Mouse (Mus musculus): ENCODE data around the gene Ankrd44. TPM values are rescaled to one million over a fixed set of nuclear protein-coding genes. Genes with fewer than 3 reads are reported as not detected.
"Not testable (repeated sequence)": the region's sequence is repeated elsewhere in the genome, so short reads cannot be mapped to it uniquely, and the experiment has no call there.

The Ankrd44 gene
- polyA plus RNA-seq, 1 experiment: 2.2 TPM

DNA sequence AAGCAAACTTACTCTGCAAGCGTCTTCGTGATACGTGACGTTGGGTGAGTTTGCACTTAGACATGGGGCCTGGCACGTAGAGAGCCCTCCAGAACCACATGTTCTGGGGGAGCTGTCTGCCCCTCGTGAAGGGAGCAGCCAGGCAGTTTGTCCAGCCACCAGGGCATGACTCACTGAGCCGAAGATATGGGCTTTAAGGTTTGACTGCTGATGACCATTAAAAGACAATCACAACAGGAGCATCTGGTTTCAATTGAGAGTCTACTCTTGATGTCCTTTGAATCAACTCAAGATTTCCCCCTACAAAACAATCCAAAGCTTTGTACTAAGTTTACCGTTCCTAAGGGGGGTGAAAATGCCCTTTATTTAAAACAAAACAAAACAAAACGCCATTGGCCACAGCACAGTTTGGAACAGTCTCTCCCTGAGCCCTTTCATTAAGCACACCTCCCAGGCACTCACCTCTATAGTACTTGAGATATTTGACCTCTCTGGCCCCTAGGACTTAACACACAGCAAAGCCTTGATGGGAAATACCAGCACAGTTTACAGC lies 34.5 kb upstream of the Ankrd44 start:
- no peaks in the 10 kb centered on the region for H3K79me2 ChIP-seq (ENCODE audit: control insufficient read depth, insufficient read depth)
- no peaks in the 10 kb centered on the region for H3K79me3 ChIP-seq (ENCODE audit: low read depth)
- H3K27me3 ChIP-seq (ENCODE audit: control insufficient read depth, insufficient read depth, insufficient read length): no peaks in the 10 kb centered on the region
- no peaks in the 10 kb centered on the region for H3K36me3 ChIP-seq (ENCODE audit: control insufficient read depth, insufficient read depth)
- H3K4me3 ChIP-seq (ENCODE audit: insufficient read depth, poor library complexity, severe bottlenecking): no peak overlapping the region
- no peak overlapping the region for H3ac ChIP-seq (ENCODE audit: control insufficient read depth, insufficient read length, low read depth)
- TF ChIP-seq USF1 (IDR thresholded peaks at IDR 0.05; ENCODE audit: low read depth) (no peak), MAX (IDR thresholded peaks at IDR 0.05) (no peak), MYOG (IDR thresholded peaks at IDR 0.05; ENCODE audit: control insufficient read depth, extremely low read depth, insufficient read length) (no peak), CEBPB (IDR thresholded peaks at IDR 0.05; ENCODE audit: low read depth) (no peak), FOSL1 (IDR thresholded peaks at IDR 0.05; ENCODE audit: insufficient read depth, low read length, poor library complexity, severe bottlenecking) (no peak), CTCF (IDR thresholded peaks at IDR 0.05; ENCODE audit: control insufficient read depth, insufficient read depth, insufficient read length) (no peak), MYOD1 (IDR thresholded peaks at IDR 0.05; ENCODE audit: control insufficient read depth, insufficient read length, low read depth) (no peak)

DNA sequence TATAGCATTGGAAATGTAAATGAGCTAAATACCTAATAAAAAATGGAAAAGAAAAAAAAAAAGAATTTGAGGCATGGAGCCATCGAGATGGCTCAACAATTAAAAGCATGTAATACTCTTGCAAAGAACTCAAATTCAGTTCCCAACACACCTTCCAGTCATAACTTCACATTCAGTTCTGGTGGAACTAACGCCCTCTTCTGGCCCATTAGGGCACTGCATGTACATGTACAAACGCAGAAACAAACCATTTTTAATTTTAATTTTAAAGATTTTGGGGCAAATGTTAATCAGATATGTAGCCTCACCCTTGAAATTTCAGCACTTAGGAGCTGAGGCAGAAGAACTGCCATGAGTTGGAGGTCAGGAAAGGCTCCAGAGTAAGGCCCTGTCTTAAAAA lies 32.3 kb upstream of the Ankrd44 start:
- TF ChIP-seq MYOD1 (IDR thresholded peaks at IDR 0.05; ENCODE audit: control insufficient read depth, insufficient read length, low read depth) (no peak), CEBPB (IDR thresholded peaks at IDR 0.05; ENCODE audit: low read depth) (no peak), USF1 (IDR thresholded peaks at IDR 0.05; ENCODE audit: low read depth) (no peak), MYOG (IDR thresholded peaks at IDR 0.05; ENCODE audit: control insufficient read depth, extremely low read depth, insufficient read length) (no peak), CTCF (IDR thresholded peaks at IDR 0.05; ENCODE audit: control insufficient read depth, insufficient read depth, insufficient read length) (no peak), FOSL1 (IDR thresholded peaks at IDR 0.05; ENCODE audit: insufficient read depth, low read length, poor library complexity, severe bottlenecking) (no peak), MAX (IDR thresholded peaks at IDR 0.05) (no peak)
- no peaks in the 10 kb centered on the region for H3K79me3 ChIP-seq (ENCODE audit: low read depth)
- H3K79me2 ChIP-seq (ENCODE audit: control insufficient read depth, insufficient read depth): no peaks in the 10 kb centered on the region

GRCm38 (mm10) chr1:54956995-54957394 lies 30.8 kb upstream of the Ankrd44 start:
- not testable (repeated sequence) for H3K4me3 ChIP-seq (ENCODE audit: insufficient read depth, poor library complexity, severe bottlenecking); H3K36me3 ChIP-seq (ENCODE audit: control insufficient read depth, insufficient read depth); H3K27me3 ChIP-seq (ENCODE audit: control insufficient read depth, insufficient read depth, insufficient read length); H3K79me2 ChIP-seq (ENCODE audit: control insufficient read depth, insufficient read depth); H3ac ChIP-seq (ENCODE audit: control insufficient read depth, insufficient read length, low read depth); H3K79me3 ChIP-seq (ENCODE audit: low read depth)

More for the DNA sequence above, 32.3 kb upstream of the Ankrd44 start:
- H3K36me3 ChIP-seq (ENCODE audit: control insufficient read depth, insufficient read depth): no peaks in the 10 kb centered on the region
- H3ac ChIP-seq (ENCODE audit: control insufficient read depth, insufficient read length, low read depth): no peak overlapping the region
- no peaks in the 10 kb centered on the region for H3K27me3 ChIP-seq (ENCODE audit: control insufficient read depth, insufficient read depth, insufficient read length)
- H3K4me3 ChIP-seq (ENCODE audit: insufficient read depth, poor library complexity, severe bottlenecking): no peak overlapping the region

GRCm38 (mm10) chr1:54954856-54955255 lies 28.7 kb upstream of the Ankrd44 start:
- TF ChIP-seq MYOD1 (IDR thresholded peaks at IDR 0.05; ENCODE audit: control insufficient read depth, insufficient read length, low read depth) (no peak), MAX (IDR thresholded peaks at IDR 0.05) (no peak), CEBPB (IDR thresholded peaks at IDR 0.05; ENCODE audit: low read depth) (no peak), MYOG (IDR thresholded peaks at IDR 0.05; ENCODE audit: control insufficient read depth, extremely low read depth, insufficient read length) (no peak), USF1 (IDR thresholded peaks at IDR 0.05; ENCODE audit: low read depth) (no peak), FOSL1 (IDR thresholded peaks at IDR 0.05; ENCODE audit: insufficient read depth, low read length, poor library complexity, severe bottlenecking) (no peak), CTCF (IDR thresholded peaks at IDR 0.05; ENCODE audit: control insufficient read depth, insufficient read depth, insufficient read length) (no peak)
- Histone ChIP-seq H3K79me2 (ENCODE audit: control insufficient read depth, insufficient read depth) (no peaks in the 10 kb centered on the region), H3K36me3 (ENCODE audit: control insufficient read depth, insufficient read depth) (no peaks in the 10 kb centered on the region), H3K27me3 (ENCODE audit: control insufficient read depth, insufficient read depth, insufficient read length) (no peaks in the 10 kb centered on the region), H3ac (ENCODE audit: control insufficient read depth, insufficient read length, low read depth) (no peak overlapping the region), H3K79me3 (ENCODE audit: low read depth) (no peaks in the 10 kb centered on the region), H3K4me3 (ENCODE audit: insufficient read depth, poor library complexity, severe bottlenecking) (no peak overlapping the region)

DNA sequence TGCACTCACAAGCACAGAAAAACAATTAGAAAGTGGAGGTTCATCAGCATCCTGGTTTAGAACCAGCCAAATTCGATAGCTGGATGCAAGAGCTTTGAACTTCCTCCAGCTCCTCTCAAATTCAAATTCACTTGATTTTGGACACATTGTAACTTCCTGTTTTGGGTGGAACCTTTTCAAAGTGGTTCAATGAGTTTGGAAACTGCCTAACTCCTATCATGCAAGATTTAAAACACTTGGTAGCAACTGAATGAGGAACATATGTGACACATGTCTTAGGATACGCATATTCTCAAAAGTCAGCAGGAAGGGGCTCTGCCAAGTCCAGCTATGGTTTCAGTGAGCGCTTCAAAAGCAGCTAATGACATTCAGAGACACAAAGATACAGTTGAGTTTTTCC lies 18.5 kb upstream of the Ankrd44 start:
- H3K4me3 ChIP-seq (ENCODE audit: insufficient read depth, poor library complexity, severe bottlenecking): no peak overlapping the region
- H3K79me2 ChIP-seq (ENCODE audit: control insufficient read depth, insufficient read depth): no peaks in the 10 kb centered on the region
- no peak overlapping the region for H3ac ChIP-seq (ENCODE audit: control insufficient read depth, insufficient read length, low read depth)
- H3K79me3 ChIP-seq (ENCODE audit: low read depth): no peaks in the 10 kb centered on the region
- no peak for TF ChIP-seq MAX (IDR thresholded peaks at IDR 0.05)
- no peak for TF ChIP-seq CEBPB (IDR thresholded peaks at IDR 0.05; ENCODE audit: low read depth)
- no peak for TF ChIP-seq MYOD1 (IDR thresholded peaks at IDR 0.05; ENCODE audit: control insufficient read depth, insufficient read length, low read depth)
- TF ChIP-seq MYOG (IDR thresholded peaks at IDR 0.05; ENCODE audit: control insufficient read depth, extremely low read depth, insufficient read length): no peak
- TF ChIP-seq FOSL1 (IDR thresholded peaks at IDR 0.05; ENCODE audit: insufficient read depth, low read length, poor library complexity, severe bottlenecking): no peak
- no peak for TF ChIP-seq USF1 (IDR thresholded peaks at IDR 0.05; ENCODE audit: low read depth)
- TF ChIP-seq CTCF (IDR thresholded peaks at IDR 0.05; ENCODE audit: control insufficient read depth, insufficient read depth, insufficient read length): no peak
- H3K36me3 ChIP-seq (ENCODE audit: control insufficient read depth, insufficient read depth): no peaks in the 10 kb centered on the region
- no peaks in the 10 kb centered on the region for H3K27me3 ChIP-seq (ENCODE audit: control insufficient read depth, insufficient read depth, insufficient read length)

DNA sequence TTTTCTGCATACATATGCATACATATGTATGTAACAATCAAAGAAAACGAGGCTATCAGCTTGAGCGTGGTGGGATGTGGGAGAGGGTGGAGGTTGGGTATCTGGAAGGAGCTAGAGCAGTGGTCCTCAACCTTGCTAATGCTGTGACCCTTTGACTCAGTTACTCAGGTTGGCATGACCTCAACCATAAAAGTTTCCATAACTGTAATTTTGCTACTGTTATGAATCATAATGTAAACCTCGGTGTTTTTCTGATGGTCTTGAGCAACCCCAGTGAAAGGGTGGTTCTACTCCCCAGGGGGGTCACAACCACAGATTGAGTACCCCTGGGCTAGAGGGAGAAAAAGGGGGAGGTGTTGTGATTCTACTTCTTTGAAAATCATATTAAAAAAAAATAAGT lies 9.3 kb upstream of the Ankrd44 start:
- Histone ChIP-seq H3K36me3 (ENCODE audit: control insufficient read depth, insufficient read depth) (no peaks in the 10 kb centered on the region), H3ac (ENCODE audit: control insufficient read depth, insufficient read length, low read depth) (no peak overlapping the region), H3K4me3 (ENCODE audit: insufficient read depth, poor library complexity, severe bottlenecking) (no peak overlapping the region), H3K27me3 (ENCODE audit: control insufficient read depth, insufficient read depth, insufficient read length) (no peaks in the 10 kb centered on the region), H3K79me3 (ENCODE audit: low read depth) (no peaks in the 10 kb centered on the region), H3K79me2 (ENCODE audit: control insufficient read depth, insufficient read depth) (no peaks in the 10 kb centered on the region)
- TF ChIP-seq CTCF (IDR thresholded peaks at IDR 0.05; ENCODE audit: control insufficient read depth, insufficient read depth, insufficient read length) (no peak), MAX (IDR thresholded peaks at IDR 0.05) (no peak), MYOD1 (IDR thresholded peaks at IDR 0.05; ENCODE audit: control insufficient read depth, insufficient read length, low read depth) (no peak), FOSL1 (IDR thresholded peaks at IDR 0.05; ENCODE audit: insufficient read depth, low read length, poor library complexity, severe bottlenecking) (no peak), CEBPB (IDR thresholded peaks at IDR 0.05; ENCODE audit: low read depth) (no peak), USF1 (IDR thresholded peaks at IDR 0.05; ENCODE audit: low read depth) (no peak), MYOG (IDR thresholded peaks at IDR 0.05; ENCODE audit: control insufficient read depth, extremely low read depth, insufficient read length) (no peak)
